In genomic region chr15:27724298-27724697, GRCm38 (mm10) we compare ENCODE assay signal across 9 mouse cellular contexts. TPM values are rescaled to one million over a fixed set of nuclear protein-coding genes. Genes with fewer than 3 reads are reported as not detected.
A peak's percentile ranks its signal among the peaks of the same experiment; 100 is the strongest.
DNase-seq lines count a peak whose midpoint lies in the region; ATAC-seq and TF ChIP-seq lines count a peak whose summit lies in the region.
"Had no signal": no experiment of that assay in that cellular context is flagged by ENCODE, and none has a peak within 500 bp of the region (broad histone marks: within the 10 kb centered on the region; RNA-seq: fewer than 3 reads in every experiment).

No protein-coding gene starts in this region.

- no peaks in the 10 kb centered on the region for H3K9me3 ChIP-seq in limb, embryonic 10.5 days (replicated peaks)
- 0 out of 2 replicates have a peak, but pooled peaks cover 3% of the 10 kb centered on the region for H3K9me3 ChIP-seq in midbrain, embryonic 16.5 days (replicated peaks; ENCODE audit: control insufficient read depth, low read length, poor library complexity, severe bottlenecking)

- no peak overlapping the region for H3K9ac ChIP-seq in midbrain, embryonic 16.5 days (ENCODE audit: low read depth, low read length)

- no peak for TF ChIP-seq CTCF in small intestine, adult 2 months (IDR thresholded peaks at IDR 0.05; ENCODE audit: extremely low read depth, insufficient read length, insufficient replicate concordance, low read depth, low read length)

- DNase-seq in layer of hippocampus, adult 9-11 months: peak; percentile 48
- DNase-seq in layer of hippocampus, adult 9-10 months (ENCODE audit: low spot score): no peak
- no peak for DNase-seq in limb, embryonic 10.5 days (ENCODE audit: low spot score)
- no peak for DNase-seq in cerebellum, postnatal 10 days
- DNase-seq: cerebellum, adult 2 months; right cerebral cortex, postnatal 4 days had no signal

- peak; percentile 24 for ATAC-seq in common myeloid progenitor, adult 5-6 weeks (replicated peaks; ENCODE audit: low read depth, poor library complexity, severe bottlenecking)
- ATAC-seq in midbrain, embryonic 16.5 days: no peak

- H3K36me3 ChIP-seq in limb, embryonic 10.5 days: no peaks in the 10 kb centered on the region
- H3K36me3 ChIP-seq in small intestine, adult 2 months (ENCODE audit: control insufficient read depth, insufficient read depth, low read length): no peaks in the 10 kb centered on the region
- H3K36me3 ChIP-seq in midbrain, embryonic 16.5 days (ENCODE audit: control insufficient read depth, insufficient read depth, low read length): no peaks in the 10 kb centered on the region

- no peak for TF ChIP-seq POLR2A in small intestine, adult 2 months (IDR thresholded peaks at IDR 0.05; ENCODE audit: low read depth, low read length)

- no peak overlapping the region for H3K4me3 ChIP-seq in limb, embryonic 10.5 days
- H3K4me3 ChIP-seq in small intestine, adult 2 months (ENCODE audit: low read depth, low read length): no peak overlapping the region
- no peak overlapping the region for H3K4me3 ChIP-seq in midbrain, embryonic 16.5 days (ENCODE audit: low read depth, low read length)

- 74% methylated on average over 6 of the region's 6 CpGs for WGBS in limb, embryonic 10.5 days
- WGBS in small intestine, adult 2 months: 41% methylated on average over 6 of the region's 6 CpGs
- 87% methylated on average over 6 of the region's 6 CpGs for WGBS in midbrain, embryonic 16.5 days

- H3K4me2 ChIP-seq in midbrain, embryonic 16.5 days (ENCODE audit: low read length): no peak overlapping the region

- H3K4me1 ChIP-seq in limb, embryonic 10.5 days: peaks cover 14% of the 10 kb centered on the region
- H3K4me1 ChIP-seq in small intestine, adult 2 months (ENCODE audit: control insufficient read depth, insufficient read depth, insufficient read length, low read length): peaks cover 2% of the 10 kb centered on the region; the same call in 1 of the 2 replicates
- no peaks in the 10 kb centered on the region for H3K4me1 ChIP-seq in midbrain, embryonic 16.5 days (ENCODE audit: control insufficient read depth, insufficient read depth, low read length)

- no peaks in the 10 kb centered on the region for H3K27me3 ChIP-seq in limb, embryonic 10.5 days (ENCODE audit: low read depth, poor library complexity, severe bottlenecking)
- H3K27me3 ChIP-seq in small intestine, adult 2 months (ENCODE audit: control insufficient read depth, insufficient read depth, low read length): no peaks in the 10 kb centered on the region
- H3K27me3 ChIP-seq in midbrain, embryonic 16.5 days (ENCODE audit: control insufficient read depth, insufficient read depth, low read depth, low read length): no peaks in the 10 kb centered on the region

- H3K27ac ChIP-seq in limb, embryonic 10.5 days: peak overlapping the region; percentile 38
- peak overlapping the region; percentile 59; the same call in 1 of the 2 replicates for H3K27ac ChIP-seq in small intestine, adult 2 months (ENCODE audit: insufficient read depth, low read depth, low read length)
- H3K27ac ChIP-seq in midbrain, embryonic 16.5 days (ENCODE audit: low read length): no peak overlapping the region

RNA-seq across cellular contexts. Expression of gene Otulinl, which starts 42.9 kb away (rescaled TPM):
- total RNA-seq in common myeloid progenitor, adult 5-6 weeks (2017): 18.7 and 19.6 TPM in 2 replicates
- 2.9 and 6.2 TPM in 2 replicates for polyA plus RNA-seq in limb, embryonic 10.5 days (2016; fragmentation: Nextera tagmentation; extraction: Ambion mirVana)
- 1.8 and 3.0 TPM in 2 replicates for polyA plus RNA-seq in small intestine, adult 2 months (2012; rRNA removed)
- polyA plus RNA-seq in midbrain, embryonic 16.5 days (2015; fragmentation: Nextera tagmentation; extraction: Ambion mirVana): 12.3 and 14.6 TPM in 2 replicates
